Mouse (Mus musculus): Measurements from ENCODE around the gene Olfr1024.

Gene Olfr1024

GRCm38 (mm10) chr2:85904952-85905351 lies at the start of gene Olfr1024:
Gene Olfr1024 (minus strand): TSS chr2:85905052.
- DNase-seq (ENCODE audit: extremely low read depth, low read depth), result no peak

DNA sequence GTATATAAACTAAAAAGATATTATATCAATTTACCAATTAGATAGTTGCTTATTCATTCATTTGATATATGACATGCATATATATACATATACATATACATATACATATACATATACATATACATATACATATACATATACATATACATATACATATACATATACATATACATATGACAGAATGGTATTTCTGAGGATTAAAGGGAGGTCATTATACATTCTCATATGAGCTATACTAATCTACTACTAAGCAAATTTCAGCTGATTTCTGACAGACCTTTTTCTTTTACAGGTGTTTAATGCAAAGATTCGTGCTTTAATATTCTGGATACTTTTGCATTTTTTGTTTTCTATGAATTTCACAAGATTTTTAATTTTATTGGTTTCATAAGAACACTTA lies 45.3 kb upstream of the Olfr1024 start, which contains the start of gene Olfr1028:
Gene Olfr1028, plus strand, starts transcription at position 301 of the 400 bp plus-strand sequence.
- no peak for DNase-seq (ENCODE audit: extremely low read depth, low read depth)

DNA sequence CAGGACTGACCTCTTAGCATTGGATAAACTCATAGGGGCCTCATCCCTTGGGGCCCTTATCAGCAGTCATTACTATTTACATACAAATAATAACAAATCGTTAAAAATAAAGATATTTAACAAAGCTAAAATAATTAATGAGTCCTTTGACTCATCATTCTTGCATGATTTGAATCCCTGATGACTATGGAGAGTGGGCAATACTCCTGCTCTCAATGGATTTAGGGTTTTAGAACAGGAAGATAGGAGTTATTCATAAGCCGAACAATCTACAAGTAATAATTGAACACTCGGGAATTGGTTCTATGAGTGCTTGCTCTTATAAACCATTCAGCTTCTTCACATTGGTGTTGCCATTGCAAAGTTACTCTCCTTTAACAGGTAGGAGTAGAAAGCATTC lies 16.4 kb upstream of the Olfr1024 start, which contains the start of gene Olfr1026:
Gene Olfr1026, plus strand, starts transcription at position 301 of the 400 bp plus-strand sequence.
- no peak for DNase-seq (ENCODE audit: extremely low read depth, low read depth)

- no peak for DNase-seq (ENCODE audit: extremely low read depth, low read depth)
These were observed 10.0 kb upstream of the Olfr1024 start, which contains the start of gene Olfr1025-ps1 for GRCm38 (mm10) chr2:85914893-85915292. Gene Olfr1025-ps1 (plus strand): TSS chr2:85915193.

GRCm38 (mm10) chr2:85913197-85913596 lies 8.3 kb upstream of the Olfr1024 start:
- DNase-seq (ENCODE audit: extremely low read depth, low read depth), result no peak

GRCm38 (mm10) chr2:85885340-85885739 lies 19.5 kb downstream of the Olfr1024 start, which contains the start of gene Olfr1023:
Gene Olfr1023 (plus strand): TSS chr2:85885640.
- DNase-seq (ENCODE audit: extremely low read depth, low read depth), result no peak

DNA sequence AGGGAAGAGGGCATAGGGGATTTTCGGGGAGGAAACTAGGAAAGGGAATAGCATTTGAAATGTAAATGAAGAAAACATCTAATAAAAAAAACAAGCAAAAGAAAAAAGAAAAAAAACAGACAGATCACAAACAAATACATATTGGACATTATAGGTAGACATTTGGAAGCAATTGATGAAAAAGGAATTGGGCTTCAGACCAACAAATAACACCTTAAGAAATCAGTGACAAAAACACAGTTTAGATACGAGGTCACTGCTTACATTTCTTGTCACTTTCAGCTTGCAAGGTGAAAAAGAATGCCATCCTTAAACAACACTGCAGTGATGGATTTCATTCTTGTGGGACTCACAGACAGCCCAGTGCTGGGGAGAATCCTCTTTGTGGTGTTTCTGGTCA lies 36.6 kb downstream of the Olfr1024 start, which contains the start of gene Olfr1022:
Gene Olfr1022, plus strand, starts transcription at position 301 of the 400 bp plus-strand sequence.
- DNase-seq (ENCODE audit: extremely low read depth, low read depth), result no peak

Data from MEL-GATA-1-ER (cell line).